Mouse (Mus musculus) left cerebral cortex, adult 11 months (tissue): ENCODE measurements around the gene Thada.

Experiments
- DNase-seq: peaks from one replicate; pipeline ENCODE4 v3.0.0; 2022; ENCODE audit warnings: low spot score

The Thada gene

DNA sequence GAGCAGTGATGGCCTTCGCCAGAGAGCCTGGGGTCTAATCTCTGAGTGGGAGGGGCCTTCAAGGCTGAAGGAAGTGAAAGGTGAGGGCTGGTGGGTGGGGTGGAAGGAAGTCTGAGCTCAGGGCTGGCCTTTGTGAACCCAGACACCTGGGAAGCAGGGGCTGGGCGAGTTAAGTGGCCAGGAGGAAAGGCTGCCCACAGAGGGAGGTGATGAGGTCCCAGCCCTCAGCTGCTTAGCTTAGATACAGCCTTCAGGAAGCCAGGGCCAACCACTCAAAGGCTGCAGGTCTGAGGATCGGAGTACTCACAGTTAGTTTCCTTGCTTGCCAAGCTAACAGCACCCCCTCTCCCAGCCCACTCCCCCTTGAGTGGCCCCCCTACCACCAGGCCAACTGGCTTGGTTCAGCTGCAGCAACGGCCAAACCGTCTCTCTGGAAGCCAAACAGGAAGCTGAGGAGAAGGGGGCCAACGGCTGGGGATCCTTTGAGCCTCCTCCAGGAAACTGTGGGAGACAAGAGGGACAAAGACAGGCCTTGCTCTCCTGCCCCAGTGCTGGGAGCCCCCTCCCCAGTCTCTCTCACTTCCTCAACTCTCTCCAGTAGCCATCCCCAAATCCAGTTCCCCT is 304.7 kb downstream of the Thada start:
- no peak for DNase-seq

DNA sequence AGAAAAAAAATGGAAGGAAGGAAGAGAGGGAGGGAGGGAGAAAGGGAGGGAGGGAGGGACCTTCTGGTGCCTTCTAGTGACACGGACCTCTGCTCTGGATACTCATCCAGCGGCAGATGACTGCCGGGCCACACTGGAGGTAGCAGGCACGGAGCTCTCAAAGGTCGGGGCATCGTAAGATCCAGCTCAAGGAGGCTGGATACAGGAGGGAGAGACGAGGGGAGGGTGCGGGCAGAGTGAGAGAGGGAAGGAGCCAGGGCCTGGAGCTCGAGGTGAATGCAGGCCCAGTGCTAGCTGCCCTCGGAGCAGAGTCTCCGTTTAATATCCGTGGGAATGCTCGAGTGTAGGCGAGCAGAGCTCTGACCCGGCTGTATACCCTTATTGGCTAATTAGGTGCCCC is 307.1 kb downstream of the Thada start:
- DNase-seq = no peak

DNA sequence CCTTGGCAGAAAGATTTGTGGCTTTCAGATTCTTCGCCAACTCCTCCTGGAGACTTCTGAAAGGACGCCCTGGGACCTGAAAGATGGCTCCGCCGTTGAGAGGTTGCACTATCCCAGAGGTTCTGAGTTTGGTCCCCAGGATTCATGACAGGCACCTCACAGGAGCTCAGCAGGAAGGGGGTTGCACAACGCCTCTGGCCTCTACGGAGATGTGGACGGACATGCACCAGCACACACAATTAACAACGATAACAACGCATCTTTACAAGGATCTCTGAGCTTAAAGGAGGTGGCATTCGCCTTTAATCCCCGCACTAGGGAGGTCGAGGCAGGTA is 307.6 kb downstream of the Thada start:
- DNase-seq = no peak

DNA sequence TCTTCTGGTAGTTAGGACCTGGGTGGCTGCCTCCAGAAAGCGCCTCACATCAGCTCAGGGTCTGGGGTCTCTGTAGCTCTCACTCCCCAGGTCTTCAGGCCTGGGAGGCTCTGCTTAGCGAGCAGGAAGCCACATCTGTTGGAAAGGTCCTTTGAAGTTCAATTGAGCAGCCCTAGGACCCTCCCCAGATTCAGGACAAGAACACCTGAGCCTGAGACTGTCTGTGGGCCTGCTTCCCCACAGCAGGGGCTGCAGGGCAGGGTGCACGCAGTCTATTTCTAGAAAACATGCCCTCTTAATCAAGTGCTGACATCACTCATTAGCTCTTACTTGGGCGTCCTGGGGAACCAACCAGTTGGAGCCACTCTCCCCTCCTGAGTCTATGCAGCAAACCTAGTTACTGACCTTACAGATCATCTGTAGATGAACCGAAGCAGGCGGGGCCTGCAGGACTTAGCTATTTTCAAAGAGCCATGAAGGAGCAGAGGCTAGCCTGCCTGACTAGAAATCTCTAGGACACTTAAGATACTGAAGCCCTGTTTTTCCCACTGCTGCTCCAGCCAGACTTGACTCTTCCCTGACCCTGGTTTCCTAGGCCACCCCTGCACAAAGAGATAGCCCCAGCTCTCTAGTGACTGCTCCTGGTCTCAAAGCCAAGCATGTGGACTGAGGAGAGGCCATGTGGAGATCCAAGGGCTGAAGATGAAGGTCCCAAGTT is 308.1 kb downstream of the Thada start:
- DNase-seq = no peak

DNA sequence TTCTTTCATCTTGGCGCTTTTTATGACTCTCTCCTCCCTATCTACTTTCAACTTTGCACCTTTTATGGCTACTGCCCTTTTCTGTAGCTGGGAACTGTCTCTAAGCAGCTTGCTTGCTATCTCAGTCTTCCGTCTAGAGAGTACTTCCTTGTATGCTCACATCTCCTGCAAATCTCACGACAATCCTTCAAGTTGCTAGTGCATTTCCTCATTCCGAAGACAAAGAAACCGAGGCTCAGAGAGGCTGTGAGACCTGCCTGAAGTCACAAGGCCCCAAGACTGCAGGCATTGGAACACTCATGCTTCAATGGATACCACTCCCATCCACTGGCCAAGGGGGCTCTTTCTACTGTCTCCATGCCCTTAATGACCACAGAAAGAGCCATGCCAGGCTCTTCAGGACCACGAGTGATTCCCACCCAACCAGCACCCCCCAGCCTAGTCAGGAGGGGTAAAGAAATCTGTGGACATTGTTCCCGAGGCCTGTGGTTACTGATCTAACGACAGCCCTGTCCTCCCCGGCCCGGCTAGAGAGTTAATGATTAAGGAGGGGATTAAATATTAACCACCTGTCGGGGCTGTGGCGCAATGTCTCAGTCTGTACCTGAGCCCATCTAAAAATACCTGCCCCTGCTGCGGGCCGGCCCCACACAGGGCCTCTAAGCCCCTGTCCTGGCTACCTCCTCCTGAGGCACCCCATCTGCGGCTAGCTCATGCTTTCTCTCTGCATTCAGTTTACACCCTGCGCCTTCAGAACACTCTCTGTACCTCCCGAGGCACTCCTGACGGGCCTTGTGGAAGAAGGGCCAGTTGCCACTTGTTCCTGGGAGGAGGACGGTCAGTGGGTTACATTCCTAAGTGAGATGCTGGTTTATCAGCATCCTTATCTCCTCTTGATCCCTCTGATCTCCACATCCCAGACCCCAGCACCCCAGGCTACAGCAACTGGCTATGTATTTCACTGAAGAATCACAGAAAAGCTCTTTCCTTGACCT is 309.0 kb downstream of the Thada start:
- no peak for DNase-seq

DNA sequence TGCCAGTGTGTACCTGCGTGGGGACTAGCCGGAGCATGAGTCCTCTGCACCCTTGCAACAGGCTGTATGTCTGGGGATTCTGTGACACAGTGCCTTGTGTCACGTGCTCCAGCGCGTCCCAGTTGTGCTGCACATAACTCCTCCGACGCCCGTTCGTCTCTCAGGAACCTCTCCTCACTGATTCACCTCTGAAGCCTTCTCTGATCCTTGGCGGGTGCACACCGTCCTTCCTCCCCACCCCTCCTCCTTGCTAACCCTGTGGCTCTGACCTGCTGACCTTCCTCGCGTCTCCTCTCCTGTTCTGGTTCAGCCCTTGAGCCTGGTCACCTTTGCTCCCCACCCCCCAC is 309.8 kb downstream of the Thada start:
- DNase-seq = no peak

DNA sequence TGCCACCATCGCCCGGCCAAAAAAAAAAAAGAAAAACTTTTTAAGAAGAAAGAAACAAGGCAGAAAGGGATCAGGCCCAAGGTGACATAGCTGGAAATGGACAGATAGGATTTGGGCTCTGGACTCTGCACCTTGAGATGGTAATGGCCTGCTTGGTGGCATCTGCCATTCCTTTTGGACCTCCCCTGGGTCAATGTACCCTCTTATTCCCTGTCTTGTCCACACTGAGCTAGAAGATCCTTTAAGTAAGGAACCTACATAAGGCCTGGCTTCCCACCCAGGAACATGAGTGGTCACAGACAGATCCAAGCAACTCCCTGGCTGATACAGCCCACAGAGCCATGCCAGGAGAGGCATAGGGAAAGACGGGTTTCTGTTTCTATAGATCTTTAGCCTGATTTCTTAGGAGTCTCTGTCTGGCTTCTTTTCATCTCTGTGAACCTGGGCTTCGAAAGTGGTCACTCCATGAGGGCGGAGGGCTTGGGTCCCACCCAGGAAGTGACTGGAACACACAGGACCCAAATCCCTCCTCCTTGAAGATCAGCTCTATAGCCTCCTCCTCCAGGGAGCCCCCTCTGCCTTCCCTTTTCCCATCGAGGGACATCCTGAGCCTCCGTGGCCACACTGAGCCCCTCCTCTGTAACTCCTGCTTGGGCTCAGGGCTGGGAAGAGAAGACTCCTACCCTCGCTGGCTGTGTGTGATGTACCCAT is 310.3 kb downstream of the Thada start:
- DNase-seq = no peak

DNA sequence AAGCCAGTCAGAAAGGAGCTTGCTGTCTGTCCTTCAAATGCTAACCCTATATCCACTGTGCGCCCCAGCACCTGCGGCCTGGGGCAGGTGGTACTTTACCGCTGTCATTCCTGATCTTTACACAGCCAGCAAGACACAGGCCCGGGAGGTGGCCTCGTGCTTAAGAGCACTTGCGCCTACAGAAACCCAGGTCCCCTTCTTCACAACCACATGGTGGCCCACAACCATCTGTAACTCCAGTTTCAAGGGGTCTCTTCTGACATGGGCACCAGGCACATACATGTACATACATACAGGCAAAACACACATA is 311.0 kb downstream of the Thada start:
- no peak for DNase-seq

DNA sequence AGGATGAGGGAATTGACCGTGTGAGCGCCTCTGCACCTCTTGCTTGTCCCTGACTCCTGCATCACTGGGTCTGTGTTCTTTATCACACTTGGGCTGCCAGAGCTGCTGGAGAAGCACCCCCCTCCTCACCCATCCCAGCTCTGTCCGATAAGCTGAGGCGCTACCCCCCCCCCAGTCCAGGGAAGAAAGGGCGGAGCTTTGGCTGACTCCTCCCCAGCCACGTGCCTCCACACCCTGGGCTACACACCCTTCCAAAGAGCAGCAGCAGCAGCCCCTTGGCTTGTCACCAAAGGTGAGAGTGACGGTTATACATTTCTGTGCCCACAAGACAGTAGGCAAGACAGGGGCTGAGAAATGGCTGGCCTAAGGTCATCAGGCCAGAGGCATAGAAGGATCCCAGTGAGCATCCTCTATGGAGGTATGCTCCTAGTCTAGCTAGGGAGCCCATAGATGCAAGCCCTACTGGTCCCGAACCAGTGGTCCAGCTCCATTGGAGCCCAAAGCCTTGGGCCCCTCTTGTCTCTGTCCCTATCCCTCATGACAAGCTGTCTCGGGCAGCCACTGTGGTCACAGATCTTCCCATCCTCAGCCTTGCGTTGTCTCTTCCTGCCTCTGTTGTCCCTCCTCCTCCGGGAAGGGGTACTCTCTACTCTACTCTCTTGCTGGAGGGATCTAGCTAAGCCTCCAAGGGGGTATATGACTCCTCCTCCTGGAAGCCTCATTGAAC is 311.5 kb downstream of the Thada start:
- no peak for DNase-seq

DNA sequence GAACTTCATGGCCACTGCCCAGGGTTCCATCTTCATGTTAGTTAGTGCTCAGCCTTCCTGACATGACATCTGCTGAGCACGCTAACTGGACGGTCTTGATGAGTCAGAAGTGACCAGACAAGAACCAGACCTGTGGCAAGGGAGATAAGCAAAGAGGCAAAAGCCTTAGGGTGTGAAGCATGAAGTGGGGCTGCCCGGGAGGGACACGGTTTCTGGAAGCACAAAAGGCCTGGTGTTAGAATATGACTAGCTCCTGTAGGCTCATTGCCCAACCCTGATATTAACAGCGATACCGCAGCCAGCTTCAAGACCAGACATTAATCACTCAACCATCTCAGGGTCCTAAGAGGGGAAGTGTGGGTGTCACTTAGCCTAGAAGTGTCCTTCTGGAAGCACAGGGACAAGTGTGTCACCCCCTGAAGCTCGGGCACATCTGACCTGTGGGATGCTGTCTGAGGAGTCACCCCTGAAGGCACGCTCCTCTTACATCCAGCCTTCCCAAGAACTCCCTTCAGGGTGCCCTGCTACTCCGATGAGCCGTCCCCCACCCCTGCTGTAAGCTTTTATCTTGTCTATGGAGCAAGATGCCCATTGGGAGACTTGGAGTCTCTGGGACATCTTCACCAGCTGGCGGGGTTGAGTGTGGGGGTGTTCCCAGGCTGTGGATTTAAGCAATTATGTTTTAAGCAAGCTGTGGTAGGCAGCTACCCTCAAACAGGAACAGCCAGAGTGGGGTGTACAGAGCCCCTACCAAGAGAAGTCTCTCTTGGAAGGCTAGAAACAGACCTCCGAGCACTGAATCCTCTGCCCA is 312.8 kb downstream of the Thada start:
- DNase-seq = no peak

DNA sequence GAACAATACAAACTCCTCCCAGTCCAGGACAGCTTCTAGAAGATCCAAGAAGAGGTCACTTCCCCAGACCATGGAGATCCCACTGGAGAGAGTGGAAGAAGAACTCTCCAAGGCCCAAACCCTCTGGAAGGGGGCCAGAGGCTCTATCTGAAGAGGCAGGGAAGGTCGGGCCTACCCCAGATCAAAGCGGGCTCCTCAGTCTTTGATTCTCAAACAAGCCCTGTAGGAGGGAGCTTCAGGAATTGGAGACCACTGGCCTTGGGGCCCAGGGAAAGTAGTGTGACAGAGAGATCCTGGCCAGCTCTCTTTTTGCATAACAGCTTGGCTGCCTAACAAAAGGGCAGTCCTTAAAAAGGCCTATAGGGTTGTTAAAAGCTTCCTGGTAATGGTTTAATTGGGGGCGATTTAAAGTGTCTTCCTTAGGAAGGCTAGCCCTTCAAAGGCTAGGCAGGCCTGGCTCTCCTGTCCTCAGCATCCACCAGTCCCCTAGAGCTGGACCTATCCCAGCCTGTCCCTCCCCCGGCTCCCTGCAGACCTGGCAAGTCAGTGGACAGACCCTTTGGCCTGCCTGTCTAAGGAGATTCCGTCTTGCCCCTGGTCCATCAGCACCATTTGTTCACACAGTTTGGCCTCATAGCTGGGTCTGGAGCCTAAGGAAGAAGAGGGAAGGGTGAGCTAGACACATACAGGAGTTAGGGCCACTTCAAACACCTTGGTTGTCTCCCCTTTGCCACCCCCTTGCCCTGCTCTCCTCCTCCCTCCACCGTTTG is 313.6 kb downstream of the Thada start:
- no peak for DNase-seq

DNA sequence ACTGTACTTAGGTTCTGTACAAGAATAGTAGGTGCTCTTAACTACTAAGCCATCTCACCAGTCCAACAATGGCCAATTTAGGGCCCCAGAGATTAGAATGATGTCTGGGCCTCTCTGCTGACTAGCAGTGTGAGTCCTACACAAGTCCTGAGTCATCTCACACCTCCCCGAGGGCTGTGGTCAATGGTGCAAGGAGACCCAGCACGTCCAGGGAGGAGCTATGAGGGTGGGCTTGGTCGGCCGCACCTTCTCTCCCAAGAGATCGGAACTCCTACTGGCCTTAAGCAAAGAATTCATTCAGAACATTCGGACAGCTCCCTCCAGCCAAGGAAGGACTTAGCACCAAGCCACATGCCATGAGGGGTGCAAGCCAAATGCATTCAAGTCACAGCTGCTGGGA is 314.7 kb downstream of the Thada start:
- DNase-seq = no peak

DNA sequence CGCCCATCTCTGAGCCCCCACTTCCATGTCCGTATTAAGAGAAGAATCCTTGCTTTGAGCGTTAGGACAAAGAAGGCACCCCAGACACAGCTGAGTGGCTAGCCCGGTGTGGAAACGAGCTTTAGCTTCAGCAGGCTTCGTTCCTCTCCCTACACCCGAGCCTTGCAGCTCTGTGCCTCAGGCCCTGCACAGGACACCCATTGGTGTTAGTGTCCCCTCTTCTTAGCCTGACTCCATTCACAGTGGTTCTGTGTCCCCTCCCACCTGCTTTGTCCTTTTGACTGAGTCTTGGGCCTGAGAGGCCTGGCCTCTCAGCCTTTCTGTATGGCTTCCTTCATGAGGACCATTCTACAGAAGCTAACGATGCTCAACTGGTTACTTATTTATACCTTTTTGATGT is 315.7 kb downstream of the Thada start:
- DNase-seq = no peak

DNA sequence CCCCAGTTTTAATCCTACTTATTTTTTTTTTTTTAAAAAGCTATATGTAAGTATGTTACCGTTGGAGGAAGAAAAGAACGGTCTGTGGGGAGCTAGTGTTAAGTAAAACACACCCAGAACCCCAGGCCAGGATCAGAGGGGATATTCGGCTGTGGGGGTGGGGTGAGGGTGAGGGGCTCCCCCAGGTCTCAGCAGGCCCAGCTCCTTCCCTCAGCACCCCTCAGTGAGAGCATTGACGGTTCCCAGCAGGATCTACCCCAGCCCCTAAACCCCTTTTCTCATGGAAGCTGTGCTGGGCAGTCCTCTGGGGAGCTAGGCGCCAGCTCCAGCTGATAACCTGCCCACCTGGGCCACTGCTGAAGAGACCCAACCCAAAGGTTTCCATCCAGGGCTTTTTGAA is 316.4 kb downstream of the Thada start:
- DNase-seq = no peak

DNA sequence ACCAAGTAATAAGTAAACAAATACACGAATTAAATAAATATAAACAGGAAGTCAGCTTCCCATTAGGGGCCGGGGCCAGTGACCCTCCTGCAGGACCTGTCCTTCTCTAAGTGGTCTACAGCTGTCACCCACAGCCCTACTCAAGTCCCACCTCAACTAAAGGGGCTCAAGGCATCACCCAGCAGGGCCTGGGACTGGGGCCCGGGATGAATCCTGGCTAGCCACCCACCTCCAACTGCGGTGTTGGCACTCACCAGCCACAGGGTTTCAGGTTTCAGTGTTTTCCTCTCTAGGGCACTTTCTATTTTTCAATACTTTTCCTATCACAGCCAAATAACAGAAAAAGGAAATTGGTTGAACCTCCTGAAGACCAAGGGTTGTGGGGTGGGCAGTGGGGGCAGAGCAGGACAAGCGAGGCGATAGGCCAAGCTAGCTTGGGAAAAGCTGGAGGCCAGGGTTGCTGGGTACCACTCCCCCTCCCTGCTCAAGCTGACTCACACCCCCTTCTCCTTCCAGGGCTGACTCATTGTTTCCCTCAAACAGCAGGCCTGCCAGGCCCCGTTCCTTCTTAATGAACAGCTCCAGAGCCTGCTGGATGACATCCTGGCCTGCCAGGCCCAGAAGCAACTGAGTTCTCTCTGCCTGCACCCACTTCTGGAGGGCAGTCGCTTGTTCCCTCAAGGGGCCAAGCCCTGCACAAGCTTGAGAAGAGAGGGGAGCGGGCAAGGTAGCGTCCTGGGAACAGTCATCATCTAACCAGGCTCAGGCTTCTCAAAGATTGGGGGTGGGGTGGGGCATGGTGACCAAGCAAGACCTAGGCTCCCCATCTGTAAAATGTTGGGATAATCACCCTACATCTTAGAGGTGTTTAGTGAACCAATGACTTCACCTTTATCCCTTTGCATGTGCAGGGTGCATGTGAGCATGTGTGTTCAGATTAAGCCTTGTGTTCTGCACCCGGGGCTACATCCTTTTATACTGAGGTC is 317.2 kb downstream of the Thada start:
- DNase-seq = peak; percentile 57

DNA sequence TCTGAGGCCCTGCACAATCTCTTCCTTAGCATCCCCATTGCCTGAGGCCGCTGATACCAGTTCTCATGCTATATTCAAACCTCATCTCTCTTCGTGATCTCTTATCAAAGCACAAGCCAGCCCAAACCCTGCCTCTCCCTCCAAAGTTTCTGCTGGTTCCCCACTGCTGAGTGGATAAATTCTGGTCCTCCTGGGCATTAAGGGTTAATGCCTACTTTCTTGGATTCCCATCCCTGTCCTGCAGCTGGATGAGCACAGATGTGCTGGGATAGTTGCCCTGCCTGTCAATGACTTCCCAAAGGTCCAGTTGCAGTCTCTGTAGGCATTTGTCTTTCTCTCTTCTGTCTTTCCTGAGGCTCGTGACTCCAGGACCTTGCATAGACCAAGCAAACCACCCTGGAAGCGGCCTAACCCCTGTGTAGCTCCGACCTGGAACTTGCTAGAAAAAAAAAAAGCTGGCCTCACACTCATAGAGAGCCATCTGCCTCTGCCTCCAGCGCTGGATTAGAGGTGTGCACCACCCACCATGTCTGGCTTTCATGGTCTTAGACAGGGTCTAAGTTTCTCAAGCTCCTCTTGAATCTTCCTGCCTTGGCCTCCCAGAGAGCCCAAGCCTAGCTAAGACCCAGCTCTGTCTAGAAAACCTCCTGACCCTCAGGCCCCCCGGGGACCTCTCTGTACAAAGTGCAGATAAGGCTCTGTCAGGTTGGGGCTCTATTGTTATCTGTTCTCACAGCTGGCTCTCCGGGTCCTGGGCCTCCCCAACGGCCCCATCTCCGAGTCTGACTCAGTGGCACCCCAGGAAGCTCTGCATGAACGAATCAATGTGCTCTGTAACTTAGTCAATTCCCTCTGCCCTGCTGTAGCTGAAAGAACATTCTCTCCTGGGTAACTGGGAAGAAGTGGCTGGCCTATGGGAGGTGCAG is 318.6 kb downstream of the Thada start:
- no peak for DNase-seq

DNA sequence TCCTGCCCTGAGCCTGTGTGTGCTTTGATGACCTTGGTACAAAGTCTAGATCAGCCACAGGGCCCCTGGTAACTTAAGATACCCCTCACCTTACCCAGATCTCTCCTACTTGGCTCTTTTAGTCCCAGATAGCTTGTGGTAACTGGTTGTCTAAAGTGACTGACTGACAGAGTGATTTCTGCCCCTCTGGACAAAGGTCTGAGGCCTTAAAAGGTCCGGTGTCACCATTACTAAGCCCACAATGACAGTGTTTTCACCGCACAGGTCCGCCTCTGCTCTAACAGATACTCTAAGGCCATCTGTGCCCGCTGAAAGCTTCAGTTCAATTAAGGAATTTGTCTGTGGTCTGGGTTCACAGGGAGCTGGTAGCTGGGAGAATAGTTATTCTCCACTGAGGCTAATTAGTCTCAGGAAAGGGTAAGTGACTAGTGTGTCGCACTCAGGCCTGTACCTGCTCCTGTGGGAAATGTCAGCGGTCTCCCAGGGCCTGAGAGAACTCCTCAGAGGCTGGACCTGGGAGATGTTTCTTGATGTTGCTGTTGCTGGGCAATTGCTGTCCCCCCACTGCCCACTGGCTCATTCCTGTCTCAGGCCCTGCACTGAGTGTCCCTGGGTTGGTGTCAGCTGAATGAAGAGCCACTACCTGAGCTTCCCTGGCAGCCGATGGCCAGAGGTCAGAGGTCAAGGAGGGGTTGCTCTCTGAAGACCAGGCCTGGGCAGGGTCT is 319.4 kb downstream of the Thada start:
- DNase-seq = no peak
